Mouse (Mus musculus) frontal cortex, postnatal 25 days (tissue): ENCODE results near the gene Aaed1.
"Not testable (repeated sequence)": the region's sequence is repeated elsewhere in the genome, so short reads cannot be mapped to it uniquely, and the experiment has no call there.

Experiments used
- DNase-seq, 2 experiments: peaks; one replicate each; pipeline ENCODE4 v3.0.0; 2022; ENCODE audit warnings: low spot score in 2 of 2

Gene Aaed1

GRCm38 (mm10) chr13:64309036-64309435, 3.5 kb downstream of the Aaed1 start:
- DNase-seq, result no peak

GRCm38 (mm10) chr13:64307508-64307907, 5.0 kb downstream of the Aaed1 start:
- DNase-seq, result no peak

- no peak for DNase-seq
Measured at GRCm38 (mm10) chr13:64306078-64306477, 6.4 kb downstream of the Aaed1 start.

- no peak for DNase-seq
Measured at GRCm38 (mm10) chr13:64299069-64299468, 13.4 kb downstream of the Aaed1 start.

- DNase-seq, result no peak
Measured at GRCm38 (mm10) chr13:64286791-64287190, 25.7 kb downstream of the Aaed1 start.

- DNase-seq, result no peak
Measured at GRCm38 (mm10) chr13:64286321-64286720, 26.2 kb downstream of the Aaed1 start.

- DNase-seq, result no peak
Measured at GRCm38 (mm10) chr13:64284676-64285075, 27.8 kb downstream of the Aaed1 start.

- no peak for DNase-seq
Measured at GRCm38 (mm10) chr13:64280940-64281339, 31.6 kb downstream of the Aaed1 start.

- DNase-seq, result no peak
Measured at GRCm38 (mm10) chr13:64275754-64276127, 36.8 kb downstream of the Aaed1 start.

- DNase-seq, result peak; percentile 39 to 51
Measured at GRCm38 (mm10) chr13:64274879-64275753, 37.4 kb downstream of the Aaed1 start, which contains the start of gene Cdc14b. Gene Cdc14b, minus strand, starts transcription at chr13:64275290.

GRCm38 (mm10) chr13:64273891-64274844, 38.3 kb downstream of the Aaed1 start:
- DNase-seq, result no peak

- no peak for DNase-seq
Measured at GRCm38 (mm10) chr13:64273352-64273751, 39.2 kb downstream of the Aaed1 start.

- DNase-seq, result no peak
Measured at GRCm38 (mm10) chr13:64268384-64268783, 44.1 kb downstream of the Aaed1 start.

GRCm38 (mm10) chr13:64267151-64267550, 45.4 kb downstream of the Aaed1 start:
- no peak for DNase-seq

GRCm38 (mm10) chr13:64264586-64264985, 47.9 kb downstream of the Aaed1 start:
- DNase-seq, result no peak

GRCm38 (mm10) chr13:64259903-64260302, 52.6 kb downstream of the Aaed1 start:
- no peak for DNase-seq

GRCm38 (mm10) chr13:64258516-64258821, 54.0 kb downstream of the Aaed1 start:
- DNase-seq, result no peak

- no peak for DNase-seq
Measured at GRCm38 (mm10) chr13:64257814-64258515, 54.5 kb downstream of the Aaed1 start.

- DNase-seq, result no peak
Measured at GRCm38 (mm10) chr13:64257010-64257813, 55.3 kb downstream of the Aaed1 start.

- not testable (repeated sequence) for DNase-seq
Measured at GRCm38 (mm10) chr13:64254185-64254584, 58.3 kb downstream of the Aaed1 start.

- no peak for DNase-seq
Measured at GRCm38 (mm10) chr13:64253697-64254096, 58.8 kb downstream of the Aaed1 start.
